Mouse (Mus musculus) kidney, adult 2 months (tissue): ENCODE data around the gene F5.

ENCODE experiments used
- CTCF ChIP-seq: fragments of 200-500 bp; conservative IDR thresholded peaks from 2 replicates; pipeline ENCODE4 v1.5.1; 2011; ENCODE audit warnings: low read depth, mild to moderate bottlenecking, control low read depth, low read length, moderate library complexity, mixed read lengths; ENCODE audit not compliant: insufficient read depth, insufficient read length
- POLR2A ChIP-seq: fragments of 200-500 bp; IDR thresholded peaks from one replicate; pipeline ENCODE4 v1.6.1; 2011; ENCODE audit warnings: low read depth, low read length, control low read depth

GRCm38 (mm10) chr1:164117869-164118268 lies 33.8 kb upstream of the F5 start:
- TF ChIP-seq CTCF, result no peak
- TF ChIP-seq POLR2A, result no peak
